Mouse (Mus musculus): ENCODE measurements around the gene Srsf4.

Srsf4 gene

GRCm38 (mm10) chr4:131914891-131915469, 41.6 kb downstream of the Srsf4 start:
- DNase-seq (ENCODE audit: low spot score in 2 of 2), result no peak

DNA sequence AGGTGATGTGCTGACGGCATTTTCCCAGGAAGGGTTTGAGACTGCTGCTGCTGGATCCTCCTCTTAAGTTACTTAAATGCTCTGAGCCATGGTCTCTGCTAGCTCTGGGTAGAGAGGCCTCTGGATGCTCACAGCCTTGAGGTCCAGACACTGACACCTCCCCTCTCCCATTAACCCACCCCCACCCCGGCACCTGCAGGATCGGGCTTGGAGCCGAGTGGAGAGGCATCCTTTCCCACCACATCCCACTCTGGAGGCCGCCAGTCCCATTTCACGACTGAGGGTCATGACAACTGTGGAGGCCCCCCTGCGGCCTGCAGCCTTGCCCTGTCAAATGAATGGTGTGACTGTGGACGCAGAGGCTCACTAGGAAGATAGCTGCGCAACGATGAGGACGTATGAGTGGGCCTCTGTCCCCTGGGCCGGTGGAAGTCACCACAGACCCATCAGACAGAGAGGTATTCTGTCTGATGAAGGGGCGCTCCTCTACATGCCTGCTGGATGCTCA, 42.5 kb downstream of the Srsf4 start:
- no peak for DNase-seq (ENCODE audit: low spot score in 2 of 2)

DNA sequence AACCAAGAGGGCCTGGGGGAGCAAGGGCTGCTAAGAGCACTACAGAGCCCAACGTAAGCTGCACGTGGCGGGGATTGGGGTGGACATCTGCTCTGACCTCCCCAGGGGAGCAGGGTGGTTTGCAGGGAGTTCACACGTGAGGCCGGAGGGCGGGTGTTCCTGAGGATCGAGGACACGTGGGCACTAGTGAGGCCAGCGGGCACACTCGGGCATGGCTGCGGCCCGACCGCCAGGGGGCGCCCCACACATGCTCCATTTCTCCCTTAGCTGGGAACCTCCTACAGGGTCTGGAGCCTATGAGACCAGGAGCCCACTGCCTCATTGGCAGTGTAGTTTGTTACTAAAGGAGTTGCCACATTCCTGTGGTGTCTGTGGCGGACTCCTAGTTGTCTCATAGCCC, 43.0 kb downstream of the Srsf4 start:
- DNase-seq (ENCODE audit: low spot score in 2 of 2), result peak; percentile 72 to 76

- no peak for DNase-seq (ENCODE audit: low spot score in 2 of 2)
Measured at GRCm38 (mm10) chr4:131917010-131917555, 43.7 kb downstream of the Srsf4 start.

DNA sequence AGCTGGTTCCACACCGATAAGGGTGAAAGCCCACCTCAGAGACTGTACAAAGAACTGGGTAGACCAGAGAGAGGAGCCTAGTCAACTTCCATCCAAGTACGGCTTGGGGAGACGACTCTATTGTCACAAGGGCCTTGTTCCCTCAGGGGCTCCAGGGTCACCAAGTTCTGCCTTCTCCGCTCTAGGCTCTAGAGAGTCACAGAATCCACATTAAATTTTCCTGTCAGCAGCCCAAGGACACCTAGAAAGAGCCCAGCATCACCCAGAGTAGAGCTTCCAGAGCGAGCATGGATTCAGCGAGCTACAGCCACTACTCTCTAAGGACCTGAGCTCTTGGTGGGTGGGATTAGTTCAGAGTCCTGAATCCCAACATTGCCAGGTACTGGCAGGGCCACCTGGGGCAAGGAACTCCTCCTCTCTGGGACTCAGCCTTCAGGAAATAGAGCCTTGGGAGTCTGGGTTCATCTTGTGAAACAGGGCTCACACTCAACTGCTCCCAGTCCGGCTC, 44.7 kb downstream of the Srsf4 start:
- DNase-seq (ENCODE audit: low spot score in 2 of 2), result no peak

DNA sequence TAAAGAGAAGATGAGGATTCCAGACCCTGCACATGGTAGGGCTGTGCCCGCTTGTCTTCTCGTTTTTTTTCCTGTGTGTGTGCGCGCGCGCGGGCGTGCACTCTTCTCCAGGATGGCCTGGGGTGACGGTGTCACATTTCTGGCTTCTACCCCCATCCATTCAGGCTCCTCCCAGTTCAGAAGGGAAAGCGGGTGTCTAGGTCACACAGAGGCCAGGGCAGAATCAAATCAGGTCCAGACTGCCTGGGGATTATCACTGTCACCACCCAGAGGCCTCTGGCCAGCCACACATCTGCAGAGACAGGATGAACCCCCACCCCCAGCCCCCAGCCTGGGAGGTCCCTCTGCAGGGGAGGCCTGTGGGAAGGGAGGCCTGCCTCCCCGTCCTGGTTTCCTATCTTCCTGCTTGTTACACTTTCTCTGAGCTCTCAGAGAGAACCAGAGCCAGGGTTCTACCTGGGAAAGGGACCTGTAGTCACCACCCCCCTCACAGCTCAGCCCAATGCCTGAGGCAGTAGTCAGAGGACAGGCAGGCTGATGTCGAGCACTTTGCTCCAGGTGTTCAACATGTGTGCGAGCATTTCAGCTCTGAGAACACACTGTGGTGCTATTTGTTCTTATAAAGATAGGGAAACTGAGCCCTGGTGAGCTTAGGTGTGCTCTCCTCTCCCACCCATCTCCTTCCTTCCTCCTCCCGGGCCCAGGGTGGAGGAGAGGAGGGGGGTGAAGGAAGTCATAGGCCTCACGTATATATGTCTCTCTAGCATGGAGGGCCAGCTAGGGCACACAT, 45.5 kb downstream of the Srsf4 start:
- no peak for DNase-seq (ENCODE audit: low spot score in 2 of 2)

DNA sequence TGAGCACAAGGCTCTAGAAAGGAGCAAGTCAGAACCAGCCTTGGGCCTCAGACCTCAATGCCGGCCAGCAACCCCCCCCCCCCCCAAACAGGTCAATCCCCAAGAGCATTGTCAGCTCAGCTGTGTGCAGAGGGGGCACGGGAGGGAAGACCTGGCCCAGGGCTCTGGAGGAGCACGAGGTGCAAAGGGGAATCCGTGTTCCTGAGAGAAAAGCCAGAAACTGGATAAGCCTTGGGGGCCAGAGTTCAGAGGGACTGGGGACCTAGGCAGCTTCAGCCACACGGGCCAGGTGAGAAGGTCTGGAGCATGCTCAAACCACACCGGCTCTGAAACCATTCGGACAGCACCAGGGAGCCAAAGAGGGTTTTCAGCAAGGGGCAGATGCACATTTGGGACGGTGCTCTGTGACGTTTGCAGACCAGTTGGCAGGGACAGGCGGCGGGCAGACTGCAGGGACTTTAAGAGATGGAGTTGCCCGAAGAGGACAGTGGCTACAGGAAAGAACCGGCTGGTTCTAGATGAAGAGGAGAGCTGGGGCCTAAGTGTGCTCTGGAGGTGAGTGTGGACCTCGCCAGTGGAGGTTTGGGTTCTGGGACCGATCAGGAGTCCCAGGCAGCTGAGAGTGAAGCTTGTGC, 46.2 kb downstream of the Srsf4 start:
- DNase-seq (ENCODE audit: low spot score in 2 of 2), result no peak

GRCm38 (mm10) chr4:131920141-131920594, 46.8 kb downstream of the Srsf4 start:
- no peak for DNase-seq (ENCODE audit: low spot score in 2 of 2)

GRCm38 (mm10) chr4:131920595-131921351, 47.4 kb downstream of the Srsf4 start:
- DNase-seq (ENCODE audit: low spot score in 2 of 2), result peak in 1 of 2 experiments; percentile 58

- DNase-seq (ENCODE audit: low spot score in 2 of 2), result no peak
Measured at GRCm38 (mm10) chr4:131921461-131922346, 48.3 kb downstream of the Srsf4 start, which contains the start of gene Tmem200b. Tmem200b (plus strand) TSS chr4:131921771.

- no peak for DNase-seq (ENCODE audit: low spot score in 2 of 2)
Measured at GRCm38 (mm10) chr4:131922404-131922803, 49.0 kb downstream of the Srsf4 start.

- DNase-seq (ENCODE audit: low spot score in 2 of 2), result no peak
Measured at GRCm38 (mm10) chr4:131924096-131924810, 50.8 kb downstream of the Srsf4 start.

DNA sequence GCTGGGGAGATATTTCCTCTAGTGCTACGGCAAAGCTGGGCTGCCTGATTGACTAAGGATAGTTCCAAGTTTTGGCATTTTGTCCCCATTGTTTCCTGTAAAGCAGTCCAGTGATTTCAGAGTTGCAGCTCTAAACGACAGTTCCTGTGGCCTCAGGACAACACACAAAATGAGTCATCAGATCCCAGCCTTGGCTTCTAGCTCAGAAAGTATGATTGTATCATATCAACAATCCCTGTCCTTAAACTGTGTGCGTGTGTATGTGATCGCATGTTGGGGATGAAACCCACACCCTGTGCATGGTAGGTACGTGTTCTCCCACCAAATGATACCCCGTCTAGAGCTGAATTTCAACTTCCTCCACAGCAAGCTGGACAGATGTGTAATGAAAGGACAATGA, 55.7 kb downstream of the Srsf4 start:
- DNase-seq (ENCODE audit: low spot score in 2 of 2), result no peak

GRCm38 (mm10) chr4:131939459-131939858, 66.0 kb downstream of the Srsf4 start:
- DNase-seq (ENCODE audit: low spot score in 2 of 2), result no peak

DNA sequence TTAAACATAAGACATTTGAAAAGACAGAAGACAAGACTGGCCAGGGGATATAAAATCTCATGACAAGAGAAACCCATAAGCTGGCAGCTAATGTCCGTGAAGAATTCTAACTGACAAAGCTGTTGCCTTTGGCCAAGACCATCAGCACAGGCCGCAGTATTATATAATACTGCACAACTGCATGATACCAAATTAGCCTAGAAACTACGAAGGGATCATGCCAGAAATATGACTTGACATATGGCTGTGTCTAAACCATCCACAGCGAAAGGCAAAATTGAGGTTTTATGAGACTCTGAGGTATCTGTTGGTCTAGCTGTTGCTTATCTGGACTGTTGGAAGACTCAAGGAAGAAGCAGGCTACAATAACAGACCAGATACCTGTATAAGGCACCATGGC, 67.4 kb downstream of the Srsf4 start:
- no peak for DNase-seq (ENCODE audit: low spot score in 2 of 2)

- no peak for DNase-seq (ENCODE audit: low spot score in 2 of 2)
Measured at GRCm38 (mm10) chr4:131947848-131948247, 74.4 kb downstream of the Srsf4 start.

- no peak for DNase-seq (ENCODE audit: low spot score in 2 of 2)
Measured at GRCm38 (mm10) chr4:131949903-131950302, 76.5 kb downstream of the Srsf4 start.

DNA sequence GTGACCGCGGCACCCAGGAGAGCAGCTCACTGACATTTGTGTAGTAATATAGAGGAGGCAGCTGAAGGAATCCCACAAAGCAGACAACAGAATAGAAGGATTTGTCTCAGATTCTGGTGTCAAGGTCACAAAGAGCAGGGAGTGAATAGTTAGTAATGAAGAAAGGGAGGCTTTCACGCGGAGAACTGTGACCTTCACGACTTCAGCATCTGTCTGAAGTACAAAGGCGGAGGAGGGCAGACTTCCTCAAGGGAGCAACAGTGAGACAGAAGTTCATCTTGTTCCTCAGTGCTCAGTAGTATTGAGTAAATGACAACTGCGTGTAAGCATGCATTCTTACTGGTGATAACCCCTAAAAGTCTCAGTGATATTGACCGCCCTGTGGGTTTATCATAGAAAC, 77.2 kb downstream of the Srsf4 start:
- DNase-seq (ENCODE audit: low spot score in 2 of 2), result no peak
